Mouse (Mus musculus) CD4-positive, CD25-positive, alpha-beta regulatory T cell, adult 4 months (primary cell): Measurements from ENCODE around the gene Arhgap42. TPM values are rescaled to one million over a fixed set of nuclear protein-coding genes. Genes with fewer than 3 reads are reported as not detected.

Experiments
- ATAC-seq: one replicate; pipeline ENCODE4 v1.8.0; 2017
- polyA plus RNA-seq, 2 experiments: library from polyadenylated mRNA; unstranded; fragments of 100-300 nt; shearing (Covaris generic); gene quantifications; one replicate each; pipeline ENCODE4 v1.2.1; 2017

Gene Arhgap42
- polyA plus RNA-seq, 2 experiments from 2014 or later: not detected

- no peak for ATAC-seq
These were observed 30.7 kb downstream of the Arhgap42 start for GRCm38 (mm10) chr9:9208205-9208604.

- no peak for ATAC-seq
These were observed 31.6 kb downstream of the Arhgap42 start for GRCm38 (mm10) chr9:9207251-9207650.

GRCm38 (mm10) chr9:9200827-9201388 is 38.0 kb downstream of the Arhgap42 start:
- no peak for ATAC-seq

GRCm38 (mm10) chr9:9199170-9199841 is 39.6 kb downstream of the Arhgap42 start:
- ATAC-seq: no peak

- no peak for ATAC-seq
These were observed 40.3 kb downstream of the Arhgap42 start for GRCm38 (mm10) chr9:9198645-9199044.

- no peak for ATAC-seq
These were observed 42.9 kb downstream of the Arhgap42 start for GRCm38 (mm10) chr9:9196046-9196445.

- ATAC-seq: no peak
These were observed 44.4 kb downstream of the Arhgap42 start for GRCm38 (mm10) chr9:9194496-9194895.

GRCm38 (mm10) chr9:9192716-9193115 is 46.2 kb downstream of the Arhgap42 start:
- no peak for ATAC-seq

- ATAC-seq: no peak
These were observed 48.1 kb downstream of the Arhgap42 start for GRCm38 (mm10) chr9:9190835-9191234.

- no peak for ATAC-seq
These were observed 50.7 kb downstream of the Arhgap42 start for GRCm38 (mm10) chr9:9188167-9188566.

- no peak for ATAC-seq
These were observed 61.2 kb downstream of the Arhgap42 start for GRCm38 (mm10) chr9:9177745-9178144.

- no peak for ATAC-seq
These were observed 64.0 kb downstream of the Arhgap42 start for GRCm38 (mm10) chr9:9174924-9175323.

GRCm38 (mm10) chr9:9174206-9174605 is 64.7 kb downstream of the Arhgap42 start:
- no peak for ATAC-seq

- ATAC-seq: no peak
These were observed 65.8 kb downstream of the Arhgap42 start for GRCm38 (mm10) chr9:9173091-9173490.

- ATAC-seq: no peak
These were observed 67.6 kb downstream of the Arhgap42 start for GRCm38 (mm10) chr9:9171146-9171816.

GRCm38 (mm10) chr9:9165641-9166063 is 73.2 kb downstream of the Arhgap42 start:
- ATAC-seq: no peak

- ATAC-seq: no peak
These were observed 78.2 kb downstream of the Arhgap42 start for GRCm38 (mm10) chr9:9160736-9161135.

- ATAC-seq: no peak
These were observed 80.7 kb downstream of the Arhgap42 start for GRCm38 (mm10) chr9:9158241-9158640.

- ATAC-seq: no peak
These were observed 81.5 kb downstream of the Arhgap42 start for GRCm38 (mm10) chr9:9157425-9157824.

- no peak for ATAC-seq
These were observed 84.3 kb downstream of the Arhgap42 start for GRCm38 (mm10) chr9:9154636-9155035.

- ATAC-seq: no peak
These were observed 94.4 kb downstream of the Arhgap42 start for GRCm38 (mm10) chr9:9144301-9145121.

GRCm38 (mm10) chr9:9143102-9143501 is 95.8 kb downstream of the Arhgap42 start:
- ATAC-seq: no peak

- no peak for ATAC-seq
These were observed 96.3 kb downstream of the Arhgap42 start for GRCm38 (mm10) chr9:9142561-9142960.
